Mouse (Mus musculus): Measurements from ENCODE around the gene Cdk5rap1. TPM values are rescaled to one million over a fixed set of nuclear protein-coding genes. Genes with fewer than 3 reads are reported as not detected.
A peak's percentile ranks its signal among the peaks of the same experiment; 100 is the strongest.

Cdk5rap1 gene
- polyA plus RNA-seq, 1 experiment, result 19.0 TPM

DNA sequence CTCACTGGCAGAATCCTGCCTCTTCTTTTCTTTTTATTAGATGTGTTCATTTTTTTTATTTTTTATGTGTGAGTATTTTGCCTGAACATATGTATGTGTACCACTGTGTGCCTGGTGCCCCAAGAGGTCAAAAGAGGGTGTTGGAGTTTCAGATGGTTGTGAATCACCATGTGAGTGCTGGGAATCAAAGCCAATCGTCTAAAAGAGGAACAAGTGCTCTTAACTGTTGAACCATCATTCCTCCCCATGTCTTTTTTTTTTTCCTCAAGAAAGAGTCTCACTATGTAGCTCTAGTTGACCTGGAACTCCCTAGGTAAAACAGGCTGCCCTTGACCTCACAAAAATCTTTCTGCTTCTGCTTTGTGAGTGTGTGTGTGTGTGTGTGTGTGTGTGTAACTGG, 29.2 kb upstream of the Cdk5rap1 start:
- Histone ChIP-seq H3K4me1 (ENCODE audit: control insufficient read depth, insufficient read depth, low read length) (peaks cover 22% of the 10 kb centered on the region; the same call in 1 of the 2 replicates), H3K27ac (ENCODE audit: insufficient read depth, low read depth, low read length) (no peak overlapping the region), H3K4me3 (ENCODE audit: insufficient read depth, low read depth, low read length) (no peak overlapping the region), H3K27me3 (replicated peaks; ENCODE audit: control insufficient read depth, insufficient read depth, low read length) (no peaks in the 10 kb centered on the region), H3K36me3 (ENCODE audit: control insufficient read depth, insufficient read depth, low read length) (no peaks in the 10 kb centered on the region; the same call in 1 of the 2 replicates)
- no peak for DNase-seq
- 36% methylated on average over 1 of the region's 1 CpGs for WGBS
- TF ChIP-seq CTCF (conservative IDR thresholded peaks at IDR 0.05; ENCODE audit: insufficient read depth, insufficient read length, low read depth, low read length) (no peak), POLR2A (IDR thresholded peaks at IDR 0.05; ENCODE audit: low read depth, low read length) (no peak)

DNA sequence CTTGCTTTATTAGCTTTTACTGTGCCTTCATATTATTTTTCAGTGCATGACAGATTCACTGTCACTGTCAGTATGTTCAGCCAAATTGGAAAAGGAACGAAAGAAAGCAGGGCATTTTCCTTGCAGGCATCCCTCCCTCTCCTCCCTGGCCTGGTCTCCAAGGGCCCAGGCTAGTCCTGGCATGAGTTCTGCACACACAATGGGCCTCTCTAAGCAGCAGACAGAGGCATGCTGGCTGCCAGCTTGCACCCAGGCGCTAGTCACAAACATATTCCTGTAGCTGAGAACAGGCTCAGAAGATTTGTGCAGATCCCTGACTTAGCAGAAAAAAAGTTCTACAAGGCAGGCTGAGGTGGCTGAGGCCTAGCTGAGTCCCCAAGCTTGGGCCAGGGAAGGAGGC, 26.5 kb upstream of the Cdk5rap1 start:
- Histone ChIP-seq H3K27ac (ENCODE audit: insufficient read depth, low read depth, low read length) (no peak overlapping the region), H3K27me3 (replicated peaks; ENCODE audit: control insufficient read depth, insufficient read depth, low read length) (no peaks in the 10 kb centered on the region), H3K4me1 (ENCODE audit: control insufficient read depth, insufficient read depth, low read length) (peaks cover 17% of the 10 kb centered on the region; the same call in 1 of the 2 replicates), H3K36me3 (ENCODE audit: control insufficient read depth, insufficient read depth, low read length) (no peaks in the 10 kb centered on the region; the same call in 1 of the 2 replicates), H3K4me3 (ENCODE audit: insufficient read depth, low read depth, low read length) (no peak overlapping the region)
- WGBS, result 65% methylated on average over 2 of the region's 2 CpGs
- no peak for TF ChIP-seq POLR2A (IDR thresholded peaks at IDR 0.05; ENCODE audit: low read depth, low read length)
- TF ChIP-seq CTCF (conservative IDR thresholded peaks at IDR 0.05; ENCODE audit: insufficient read depth, insufficient read length, low read depth, low read length), result no peak
- DNase-seq, result peak; percentile 18

DNA sequence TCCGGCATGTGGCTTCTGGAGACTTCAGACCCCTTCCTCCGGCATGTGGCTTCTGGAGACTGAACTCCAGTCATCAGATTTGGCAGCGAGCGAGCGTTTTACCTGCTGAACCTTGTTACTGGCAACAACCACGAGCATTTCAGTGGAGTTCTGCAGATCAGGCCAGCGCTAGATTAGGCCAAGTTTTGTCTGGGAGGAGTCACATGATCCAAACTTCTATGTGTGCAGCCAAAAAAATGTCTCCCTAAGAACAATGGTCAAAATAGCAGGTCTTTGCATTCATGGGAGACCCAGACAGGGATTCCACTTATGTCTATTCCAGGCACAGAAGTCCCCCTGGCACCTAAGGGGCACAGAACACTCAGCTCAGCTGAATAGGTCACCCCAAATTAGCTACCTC, 25.5 kb upstream of the Cdk5rap1 start:
- H3K4me3 ChIP-seq (ENCODE audit: insufficient read depth, low read depth, low read length), result no peak overlapping the region
- peak; percentile 85 for DNase-seq
- no peaks in the 10 kb centered on the region for H3K27me3 ChIP-seq (replicated peaks; ENCODE audit: control insufficient read depth, insufficient read depth, low read length)
- 41% methylated on average over 7 of the region's 7 CpGs for WGBS
- peaks cover 17% of the 10 kb centered on the region; the same call in 1 of the 2 replicates for H3K4me1 ChIP-seq (ENCODE audit: control insufficient read depth, insufficient read depth, low read length)
- no peaks in the 10 kb centered on the region; the same call in 1 of the 2 replicates for H3K36me3 ChIP-seq (ENCODE audit: control insufficient read depth, insufficient read depth, low read length)
- peak overlapping the region; percentile 53 for H3K27ac ChIP-seq (ENCODE audit: insufficient read depth, low read depth, low read length)
- TF ChIP-seq POLR2A (IDR thresholded peaks at IDR 0.05; ENCODE audit: low read depth, low read length) (no peak), CTCF (conservative IDR thresholded peaks at IDR 0.05; ENCODE audit: insufficient read depth, insufficient read length, low read depth, low read length) (no peak)

DNA sequence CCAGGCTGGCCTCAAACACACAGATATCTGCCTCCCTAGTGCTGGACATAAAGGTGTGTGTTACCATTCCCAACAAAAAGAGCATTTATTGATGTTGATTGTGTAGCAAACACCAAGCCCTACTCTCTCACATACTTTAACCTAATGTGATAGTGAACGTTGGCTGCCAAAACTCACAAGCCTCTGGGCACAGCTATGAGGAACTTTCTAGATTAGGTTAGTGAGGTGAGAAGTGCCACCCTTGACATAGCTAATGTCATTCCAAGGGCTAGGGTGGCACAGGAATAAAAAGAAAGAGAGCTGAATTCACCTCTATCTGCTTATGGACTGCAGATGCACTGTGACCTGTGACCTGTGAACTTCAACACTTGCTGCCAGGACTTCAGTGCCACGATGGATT, 23.7 kb upstream of the Cdk5rap1 start:
- Histone ChIP-seq H3K27ac (ENCODE audit: insufficient read depth, low read depth, low read length) (no peak overlapping the region), H3K36me3 (ENCODE audit: control insufficient read depth, insufficient read depth, low read length) (no peaks in the 10 kb centered on the region; the same call in 1 of the 2 replicates), H3K4me3 (ENCODE audit: insufficient read depth, low read depth, low read length) (no peak overlapping the region), H3K4me1 (ENCODE audit: control insufficient read depth, insufficient read depth, low read length) (peaks cover 17% of the 10 kb centered on the region; the same call in 1 of the 2 replicates), H3K27me3 (replicated peaks; ENCODE audit: control insufficient read depth, insufficient read depth, low read length) (no peaks in the 10 kb centered on the region)
- WGBS, result 35% methylated on average over 2 of the region's 2 CpGs
- DNase-seq, result peak; percentile 29
- TF ChIP-seq POLR2A (IDR thresholded peaks at IDR 0.05; ENCODE audit: low read depth, low read length) (no peak), CTCF (conservative IDR thresholded peaks at IDR 0.05; ENCODE audit: insufficient read depth, insufficient read length, low read depth, low read length) (no peak)

DNA sequence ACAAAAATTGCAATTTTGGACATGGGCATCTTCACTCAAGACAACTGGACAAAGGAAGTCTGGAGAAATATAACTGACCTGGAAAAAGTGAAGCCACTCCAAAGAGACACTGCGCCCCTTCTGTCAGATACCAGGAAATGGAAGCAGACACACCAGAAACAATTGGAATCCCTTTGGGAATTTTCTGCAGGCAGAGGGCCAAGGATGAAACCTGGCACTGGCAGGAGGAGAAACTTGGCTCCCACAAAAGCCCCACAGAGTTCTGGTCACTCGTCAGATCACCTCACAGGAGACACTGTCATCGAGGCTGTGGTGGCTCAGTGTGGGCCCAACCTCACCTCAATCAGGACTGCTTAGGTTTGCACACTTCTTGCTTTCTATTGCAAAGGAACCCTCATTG, 21.8 kb upstream of the Cdk5rap1 start:
- TF ChIP-seq CTCF (conservative IDR thresholded peaks at IDR 0.05; ENCODE audit: insufficient read depth, insufficient read length, low read depth, low read length) (no peak), POLR2A (IDR thresholded peaks at IDR 0.05; ENCODE audit: low read depth, low read length) (no peak)
- Histone ChIP-seq H3K4me1 (ENCODE audit: control insufficient read depth, insufficient read depth, low read length) (peaks cover 26% of the 10 kb centered on the region), H3K27me3 (replicated peaks; ENCODE audit: control insufficient read depth, insufficient read depth, low read length) (no peaks in the 10 kb centered on the region), H3K27ac (ENCODE audit: insufficient read depth, low read depth, low read length) (no peak overlapping the region), H3K36me3 (ENCODE audit: control insufficient read depth, insufficient read depth, low read length) (no peaks in the 10 kb centered on the region; the same call in 1 of the 2 replicates), H3K4me3 (ENCODE audit: insufficient read depth, low read depth, low read length) (no peak overlapping the region)
- WGBS, result 58% methylated on average over 3 of the region's 3 CpGs
- peak; percentile 52 for DNase-seq

DNA sequence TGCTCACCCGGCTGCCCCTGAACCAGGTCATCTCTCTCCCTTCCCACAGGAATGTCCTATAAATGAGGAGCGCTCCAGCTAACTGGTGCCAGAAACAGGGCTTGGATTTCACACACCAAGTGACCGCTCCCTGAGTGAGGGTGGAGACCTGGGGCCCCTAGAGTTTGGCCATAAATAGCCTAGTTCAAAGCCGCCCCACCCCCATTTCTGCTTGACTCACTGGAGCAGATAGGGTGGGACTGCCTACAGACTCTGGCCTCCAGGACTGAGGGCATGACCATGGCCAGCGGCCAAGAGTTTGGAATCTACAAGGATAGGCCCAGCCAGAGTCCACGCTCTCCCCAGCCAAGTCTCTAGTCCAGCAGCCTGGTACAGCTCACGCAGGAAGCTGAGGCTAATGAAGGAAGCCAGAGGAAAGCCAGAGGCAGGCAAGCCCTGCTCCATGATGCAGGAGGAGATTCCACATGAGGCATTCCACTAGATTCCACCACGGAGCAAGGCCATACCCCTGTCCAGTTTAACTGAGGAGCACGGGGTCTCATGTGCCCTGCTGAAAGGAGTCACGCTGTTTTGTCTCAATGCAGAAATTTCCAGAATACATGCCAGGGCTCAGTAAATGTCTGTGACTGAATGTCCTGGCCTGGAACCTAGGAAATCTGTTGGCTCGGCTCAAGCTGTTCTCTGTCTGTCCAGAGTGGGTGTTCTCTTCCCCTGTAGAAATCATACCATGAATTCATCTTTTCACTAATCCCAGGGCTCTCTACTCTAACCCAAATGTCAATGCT, 17.6 kb upstream of the Cdk5rap1 start:
- no peak overlapping the region for H3K4me3 ChIP-seq (ENCODE audit: insufficient read depth, low read depth, low read length)
- H3K27me3 ChIP-seq (replicated peaks; ENCODE audit: control insufficient read depth, insufficient read depth, low read length), result no peaks in the 10 kb centered on the region
- WGBS, result 12% methylated on average over 11 of the region's 11 CpGs
- H3K36me3 ChIP-seq (ENCODE audit: control insufficient read depth, insufficient read depth, low read length), result no peaks in the 10 kb centered on the region
- DNase-seq, result peak; percentile 99
- H3K27ac ChIP-seq (ENCODE audit: insufficient read depth, low read depth, low read length), result peak overlapping the region; percentile 72
- TF ChIP-seq POLR2A (IDR thresholded peaks at IDR 0.05; ENCODE audit: low read depth, low read length) (no peak), CTCF (conservative IDR thresholded peaks at IDR 0.05; ENCODE audit: insufficient read depth, insufficient read length, low read depth, low read length) (no peak)
- H3K4me1 ChIP-seq (ENCODE audit: control insufficient read depth, insufficient read depth, low read length), result peaks cover 19% of the 10 kb centered on the region

- TF ChIP-seq POLR2A (IDR thresholded peaks at IDR 0.05; ENCODE audit: low read depth, low read length), result no peak
- no peak for TF ChIP-seq CTCF (conservative IDR thresholded peaks at IDR 0.05; ENCODE audit: insufficient read depth, insufficient read length, low read depth, low read length)
- Histone ChIP-seq H3K4me1 (ENCODE audit: control insufficient read depth, insufficient read depth, low read length) (peaks cover 2% of the 10 kb centered on the region; the same call in 1 of the 2 replicates), H3K27me3 (replicated peaks; ENCODE audit: control insufficient read depth, insufficient read depth, low read length) (no peaks in the 10 kb centered on the region), H3K27ac (ENCODE audit: insufficient read depth, low read depth, low read length) (no peak overlapping the region), H3K4me3 (ENCODE audit: insufficient read depth, low read depth, low read length) (no peak overlapping the region), H3K36me3 (ENCODE audit: control insufficient read depth, insufficient read depth, low read length) (no peaks in the 10 kb centered on the region; the same call in 1 of the 2 replicates)
- no peak for DNase-seq
- WGBS, result 87% methylated on average over 7 of the region's 7 CpGs
These were observed 6.3 kb upstream of the Cdk5rap1 start for GRCm38 (mm10) chr2:154379103-154379502.
